11 mouse cellular contexts compared by ENCODE assay signal in the genomic region with DNA sequence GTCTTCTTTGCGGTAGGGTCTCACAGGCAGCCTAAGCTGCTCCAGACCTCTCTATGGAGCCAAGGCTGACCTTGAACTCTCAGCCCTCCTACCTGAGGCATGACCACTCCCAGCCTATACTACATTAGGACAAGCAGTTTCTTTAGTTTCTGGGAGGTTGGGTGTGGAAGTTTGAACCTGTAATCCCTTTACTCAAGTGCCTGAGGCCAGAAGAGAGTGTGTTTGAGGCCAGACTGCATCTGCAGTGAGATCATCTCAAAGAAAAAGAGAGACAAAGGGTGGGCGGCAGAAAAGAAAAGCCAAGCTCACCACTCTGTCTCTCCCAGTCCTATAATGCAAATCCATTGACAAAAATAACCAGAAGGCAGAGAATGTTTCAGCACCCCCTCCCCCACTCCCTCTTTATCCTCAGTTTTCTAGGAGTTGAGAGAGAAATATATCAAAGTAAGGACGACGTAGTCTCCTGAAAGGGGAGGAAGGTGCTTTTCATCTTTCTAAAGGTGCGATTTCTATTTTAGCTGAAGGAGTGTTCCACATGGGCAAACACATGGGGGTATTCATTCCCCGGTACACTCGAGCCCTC. TPM values are rescaled to one million over a fixed set of nuclear protein-coding genes. Genes with fewer than 3 reads are reported as not detected.
DNase-seq lines count a peak whose midpoint lies in the region; ATAC-seq lines count a peak whose summit lies in the region.
"Had no signal": no experiment of that assay in that cellular context is flagged by ENCODE, and none has a peak within 500 bp of the region (broad histone marks: within the 10 kb centered on the region; RNA-seq: fewer than 3 reads in every experiment).

No protein-coding gene starts in this region.

- H3K27me3 ChIP-seq in heart, embryonic 12.5 days (replicated peaks) = no peaks in the 10 kb centered on the region
- H3K27me3 ChIP-seq in midbrain, embryonic 16.5 days (ENCODE audit: control insufficient read depth, insufficient read depth, low read depth, low read length) = no peaks in the 10 kb centered on the region
- H3K27me3 ChIP-seq in hindbrain, embryonic 16.5 days (replicated peaks; ENCODE audit: control insufficient read depth, insufficient read depth, low read length) = no peaks in the 10 kb centered on the region
- H3K27me3 ChIP-seq: lung, embryonic 15.5 days had no signal

- intact Hi-C loops in heart, postnatal 14 days (cut with DNase I) = loop anchor here (5.0 kb wide), 1 partner anchor 34 kb away; no protein-coding TSS in a partner anchor

- no peak overlapping the region for H3K4me2 ChIP-seq in heart, embryonic 12.5 days
- H3K4me2 ChIP-seq in midbrain, embryonic 16.5 days (ENCODE audit: low read length) = no peak overlapping the region
- H3K4me2 ChIP-seq in hindbrain, embryonic 16.5 days (ENCODE audit: low read length) = no peak overlapping the region
- H3K4me2 ChIP-seq: lung, embryonic 15.5 days had no signal

- peaks cover 41% of the 10 kb centered on the region for H3K4me1 ChIP-seq in heart, embryonic 12.5 days (replicated peaks)
- H3K4me1 ChIP-seq in midbrain, embryonic 16.5 days (ENCODE audit: control insufficient read depth, insufficient read depth, low read length) = peaks cover 13% of the 10 kb centered on the region
- no peaks in the 10 kb centered on the region for H3K4me1 ChIP-seq in hindbrain, embryonic 16.5 days (ENCODE audit: control insufficient read depth, insufficient read depth, low read depth, low read length)

- H3K4me3 ChIP-seq in heart, embryonic 12.5 days = no peak overlapping the region
- no peak overlapping the region for H3K4me3 ChIP-seq in midbrain, embryonic 16.5 days (ENCODE audit: low read depth, low read length)
- H3K4me3 ChIP-seq in hindbrain, embryonic 16.5 days (ENCODE audit: low read length) = no peak overlapping the region
- H3K4me3 ChIP-seq: erythroblast, embryonic 14.5 days; lung, embryonic 15.5 days had no signal

- 65% methylated on average over 7 of the region's 7 CpGs for WGBS in heart, embryonic 12.5 days
- 41% methylated on average over 7 of the region's 7 CpGs for WGBS in midbrain, embryonic 16.5 days
- WGBS in hindbrain, embryonic 16.5 days = 70% methylated on average over 7 of the region's 7 CpGs

- ATAC-seq in heart, embryonic 12.5 days (ENCODE audit: insufficient number of reproducible peaks, low FRiP score) = no peak
- peak; percentile 42 for ATAC-seq in frontal cortex, adult (ENCODE audit: low TSS enrichment)
- peak; percentile 46 for ATAC-seq in midbrain, embryonic 16.5 days
- ATAC-seq in hindbrain, embryonic 16.5 days = no peak

- DNase-seq in heart, postnatal 14 days = no peak
- DNase-seq in ES-CJ7 (ENCODE audit: low read depth, low spot score) = peak; percentile 85
- DNase-seq in thymus, postnatal 14 days = no peak
- DNase-seq in urinary bladder, postnatal 10 days (ENCODE audit: low spot score) = no peak
- DNase-seq: kidney, postnatal 14 days had no signal

- H3K9ac ChIP-seq in heart, embryonic 12.5 days = no peak overlapping the region
- no peak overlapping the region for H3K9ac ChIP-seq in midbrain, embryonic 16.5 days (ENCODE audit: low read depth, low read length)
- no peak overlapping the region for H3K9ac ChIP-seq in hindbrain, embryonic 16.5 days (ENCODE audit: low read depth, low read length)
- H3K9ac ChIP-seq: lung, embryonic 15.5 days had no signal

- H3K36me3 ChIP-seq in heart, embryonic 12.5 days = peaks cover 16% of the 10 kb centered on the region
- no peaks in the 10 kb centered on the region for H3K36me3 ChIP-seq in midbrain, embryonic 16.5 days (ENCODE audit: control insufficient read depth, insufficient read depth, low read length)
- H3K36me3 ChIP-seq in hindbrain, embryonic 16.5 days (ENCODE audit: control insufficient read depth, insufficient read depth, low read length) = no peaks in the 10 kb centered on the region
- H3K36me3 ChIP-seq: lung, embryonic 15.5 days had no signal

- peak overlapping the region; percentile 21 for H3K27ac ChIP-seq in heart, embryonic 12.5 days (ENCODE audit: poor library complexity, severe bottlenecking)
- no peak overlapping the region for H3K27ac ChIP-seq in midbrain, embryonic 16.5 days (ENCODE audit: low read length)
- H3K27ac ChIP-seq in hindbrain, embryonic 16.5 days (ENCODE audit: low read depth, low read length) = no peak overlapping the region
- H3K27ac ChIP-seq: lung, embryonic 15.5 days had no signal

- H3K9me3 ChIP-seq in heart, embryonic 12.5 days (replicated peaks) = no peaks in the 10 kb centered on the region
- H3K9me3 ChIP-seq in midbrain, embryonic 16.5 days (replicated peaks; ENCODE audit: control insufficient read depth, low read length, poor library complexity, severe bottlenecking) = no peaks in the 10 kb centered on the region
- H3K9me3 ChIP-seq in hindbrain, embryonic 16.5 days (ENCODE audit: control insufficient read depth, low read length) = no peaks in the 10 kb centered on the region
- H3K9me3 ChIP-seq: lung, embryonic 15.5 days had no signal

RNA-seq across cellular contexts. Expression of a gene that starts 55.0 kb away (rescaled TPM):
- 32.7 and 32.9 TPM in 2 replicates for polyA plus RNA-seq in heart, embryonic 12.5 days (2016; fragmentation: Nextera tagmentation; extraction: Ambion mirVana)
- under 1 TPM; 0.31 to 0.44 TPM for total RNA-seq in heart, postnatal 14 days (2021)
- polyA plus RNA-seq in midbrain, embryonic 16.5 days (2015; fragmentation: Nextera tagmentation; extraction: Ambion mirVana) = 89.6 and 96.4 TPM in 2 replicates
- 79.7 and 81.7 TPM in 2 replicates for polyA plus RNA-seq in hindbrain, embryonic 16.5 days (2015; fragmentation: Nextera tagmentation; extraction: Ambion mirVana)

Comparison
In these comparisons a context has a peak if more than half of its experiments do, and no peak if none do; other contexts are left out.
1. ATAC-seq: peak in frontal cortex, adult (single experiment) and midbrain, embryonic 16.5 days (single experiment); none in heart, embryonic 12.5 days (single experiment) and hindbrain, embryonic 16.5 days (single experiment).